ENCODE assay signal across 8 mouse cellular contexts in genomic region chr13:12460881-12461729, GRCm38 (mm10). TPM values are rescaled to one million over a fixed set of nuclear protein-coding genes. Genes with fewer than 3 reads are reported as not detected.
DNase-seq lines count a peak whose midpoint lies in the region; ATAC-seq and TF ChIP-seq lines count a peak whose summit lies in the region.

No protein-coding gene starts in this region.

- H3K27me3 ChIP-seq in MEL (ENCODE audit: control insufficient read depth in 1 of 2, insufficient read depth in 2 of 2, low read length in 2 of 2), result no peaks in the 10 kb centered on the region
- no peaks in the 10 kb centered on the region for H3K27me3 ChIP-seq in forebrain, embryonic 16.5 days (replicated peaks; ENCODE audit: control insufficient read depth, insufficient read depth, low read length)
- no peaks in the 10 kb centered on the region for H3K27me3 ChIP-seq in neural tube, embryonic 15.5 days (replicated peaks)

- TF ChIP-seq EP300 in MEL (IDR thresholded peaks at IDR 0.05; ENCODE audit: low read depth in 1 of 2, low read length in 2 of 2), result peak in 1 of 2 experiments; percentile 23; a peak in 1 of 4 replicates

- ATAC-seq in forebrain, embryonic 16.5 days, result peak; percentile 95
- ATAC-seq in neural tube, embryonic 15.5 days (ENCODE audit: low FRiP score), result peak; percentile 96

- H3K4me3 ChIP-seq in MEL (ENCODE audit: control insufficient read depth in 1 of 2, insufficient read depth in 1 of 2, low read depth in 2 of 2, low read length in 2 of 2), result peak overlapping the region; percentile 81 to 85
- peak overlapping the region; percentile 91 for H3K4me3 ChIP-seq in forebrain, embryonic 16.5 days (replicated peaks; ENCODE audit: low read length)
- H3K4me3 ChIP-seq in layer of hippocampus, adult 2 months, result peak overlapping the region; percentile 71
- peak overlapping the region; percentile 99 for H3K4me3 ChIP-seq in lung, adult 2 months (replicated peaks; ENCODE audit: extremely low read depth, low read depth, low read length)
- H3K4me3 ChIP-seq in neural tube, embryonic 15.5 days (replicated peaks), result peak overlapping the region; percentile 55

- H3K9me3 ChIP-seq in MEL (replicated peaks; ENCODE audit: insufficient read depth, low read length), result no peaks in the 10 kb centered on the region
- H3K9me3 ChIP-seq in forebrain, embryonic 16.5 days (ENCODE audit: control insufficient read depth, low read length), result no peaks in the 10 kb centered on the region
- no peaks in the 10 kb centered on the region for H3K9me3 ChIP-seq in neural tube, embryonic 15.5 days (replicated peaks)

- peak overlapping the region; percentile 88 for H3K4me2 ChIP-seq in forebrain, embryonic 16.5 days (ENCODE audit: low read length)
- H3K4me2 ChIP-seq in neural tube, embryonic 15.5 days, result peak overlapping the region; percentile 84

- intact Hi-C loops in heart, postnatal 36 days (cut with DNase I), result loop anchor here (2.0 to 5.0 kb wide), 2 partner anchors 66 to 106 kb away; partner anchors contain the start of genes Ero1lb and Heatr1

- peaks cover 7% of the 10 kb centered on the region for H3K79me2 ChIP-seq in MEL (ENCODE audit: control insufficient read depth, insufficient read depth, low read length, poor library complexity)

- H3K27ac ChIP-seq in MEL (ENCODE audit: control insufficient read depth, low read depth, low read length), result peak overlapping the region; percentile 93
- H3K27ac ChIP-seq in forebrain, embryonic 16.5 days (ENCODE audit: low read length), result no peak overlapping the region
- H3K27ac ChIP-seq in layer of hippocampus, adult 2 months, result peak overlapping the region; percentile 93
- peak overlapping the region; percentile 70 for H3K27ac ChIP-seq in neural tube, embryonic 15.5 days (replicated peaks)

- H3K36me3 ChIP-seq in MEL (ENCODE audit: control insufficient read depth in 1 of 2, insufficient read depth in 2 of 2, low read length in 2 of 2), result peaks cover 2 to 15% of the 10 kb centered on the region in 2 experiments; a peak in 3 of 4 replicates
- no peaks in the 10 kb centered on the region for H3K36me3 ChIP-seq in forebrain, embryonic 16.5 days (ENCODE audit: control insufficient read depth, insufficient read depth)
- H3K36me3 ChIP-seq in neural tube, embryonic 15.5 days, result peaks cover under 1% of the 10 kb centered on the region; the same call in 1 of the 2 replicates

- WGBS in forebrain, embryonic 16.5 days, result under 1% methylated on average over 59 of the region's 59 CpGs
- under 1% methylated on average over 59 of the region's 59 CpGs for WGBS in lung, adult 2 months
- WGBS in neural tube, embryonic 15.5 days, result under 1% methylated on average over 59 of the region's 59 CpGs

- peak; percentile 53 to 72; a peak in 3 of 4 replicates for TF ChIP-seq POLR2A in MEL (IDR thresholded peaks at IDR 0.05; ENCODE audit: control insufficient read depth in 1 of 2, insufficient read depth in 1 of 2, low read depth in 1 of 2, low read length in 2 of 2, poor library complexity in 1 of 2)
- peak; percentile 81; the same call in 1 of the 2 replicates for TF ChIP-seq POLR2A in lung, adult 2 months (IDR thresholded peaks at IDR 0.05; ENCODE audit: borderline replicate concordance, extremely low read depth, low read depth, low read length)

- peak overlapping the region; percentile 86 for H3K9ac ChIP-seq in MEL (ENCODE audit: control insufficient read depth, low read depth, low read length, poor library complexity, severe bottlenecking)
- H3K9ac ChIP-seq in forebrain, embryonic 16.5 days (replicated peaks; ENCODE audit: low read depth, low read length), result peak overlapping the region; percentile 82
- H3K9ac ChIP-seq in neural tube, embryonic 15.5 days (replicated peaks), result peak overlapping the region; percentile 59

- no peak for TF ChIP-seq CTCF in MEL (IDR thresholded peaks at IDR 0.05 in 2 of 3, conservative IDR thresholded peaks at IDR 0.05 in 1 of 3; ENCODE audit: control insufficient read depth in 1 of 3, insufficient read depth in 1 of 3, low read depth in 2 of 3, low read length in 3 of 3, poor library complexity in 1 of 3, severe bottlenecking in 1 of 3)
- no peak for TF ChIP-seq CTCF in layer of hippocampus, adult 2 months (conservative IDR thresholded peaks at IDR 0.05)
- TF ChIP-seq CTCF in lung, adult 2 months (IDR thresholded peaks at IDR 0.05; ENCODE audit: insufficient read depth, low read length), result no peak

- peaks cover 3 to 12% of the 10 kb centered on the region in 2 experiments; a peak in 2 of 4 replicates for H3K4me1 ChIP-seq in MEL (ENCODE audit: control insufficient read depth in 1 of 2, insufficient read depth in 2 of 2, low read length in 2 of 2)
- peaks cover 11% of the 10 kb centered on the region for H3K4me1 ChIP-seq in forebrain, embryonic 16.5 days (replicated peaks; ENCODE audit: control insufficient read depth, insufficient read depth, low read length)
- H3K4me1 ChIP-seq in lung, adult 2 months (ENCODE audit: control insufficient read depth, insufficient read depth, low read length), result peaks cover 8% of the 10 kb centered on the region; the same call in 1 of the 2 replicates
- H3K4me1 ChIP-seq in neural tube, embryonic 15.5 days, result peaks cover 17% of the 10 kb centered on the region

- peak; percentile 94 for DNase-seq in MEL (ENCODE audit: low read depth, low spot score)
- peak; percentile 94 to 96 for DNase-seq in cerebellum, adult 18-20 months
- peak; percentile 95 to 96 for DNase-seq in heart, postnatal 36 days
- DNase-seq in layer of hippocampus, adult 2 months (ENCODE audit: low spot score in 2 of 2), result peak; percentile 86 to 88
- peak; percentile 94 for DNase-seq in lung, adult 2 months
- peak; percentile 96 for DNase-seq in testis, postnatal 10 days (ENCODE audit: low spot score)

- TF ChIP-seq RAD21 in MEL (IDR thresholded peaks at IDR 0.05; ENCODE audit: low read depth, low read length), result no peak

TF ChIP-seq in MEL, 35 proteins besides CTCF, POLR2A, EP300 and RAD21 (continues in another document):
- TF ChIP-seq E2F4 (IDR thresholded peaks at IDR 0.05; ENCODE audit: borderline replicate concordance, low read depth, low read length), result no peak
- no peak for TF ChIP-seq MYC (IDR thresholded peaks at IDR 0.05; ENCODE audit: low read depth, low read length)
- TF ChIP-seq NRF1 (IDR thresholded peaks at IDR 0.05; ENCODE audit: insufficient read depth, low read depth, low read length, poor library complexity, severe bottlenecking), result no peak
- peak; percentile 85 for TF ChIP-seq CHD2 (IDR thresholded peaks at IDR 0.05; ENCODE audit: low read length)
- TF ChIP-seq ETS1 (IDR thresholded peaks at IDR 0.05; ENCODE audit: low read depth, low read length), result peak; percentile 57
- TF ChIP-seq NELFE (IDR thresholded peaks at IDR 0.05; ENCODE audit: low read depth, low read length), result peak; percentile 67
- no peak for TF ChIP-seq JUND (IDR thresholded peaks at IDR 0.05; ENCODE audit: low read depth, low read length)
- no peak for TF ChIP-seq MYB (IDR thresholded peaks at IDR 0.05; ENCODE audit: low read depth, low read length)
- TF ChIP-seq TAL1 (IDR thresholded peaks at IDR 0.05; ENCODE audit: low read length), result no peak
- peak; percentile 93 for TF ChIP-seq MXI1 (IDR thresholded peaks at IDR 0.05; ENCODE audit: low read depth, low read length)
- TF ChIP-seq MAFK (IDR thresholded peaks at IDR 0.05; ENCODE audit: borderline replicate concordance, low read depth, low read length), result no peak
- TF ChIP-seq KAT2A (conservative IDR thresholded peaks at IDR 0.05; ENCODE audit: low read depth, low read length), result no peak; the same call in 1 of the 2 replicates
- TF ChIP-seq CHD1 (IDR thresholded peaks at IDR 0.05; ENCODE audit: low read depth, low read length), result no peak
- peak; percentile 55 for TF ChIP-seq TBP (IDR thresholded peaks at IDR 0.05; ENCODE audit: low read depth, low read length)
- TF ChIP-seq ZKSCAN1 (IDR thresholded peaks at IDR 0.05; ENCODE audit: low read depth, low read length), result no peak
- 0 out of 2 replicates have a peak, but pooled peaks have one; percentile 58 for TF ChIP-seq TCF12 (IDR thresholded peaks at IDR 0.05; ENCODE audit: low read depth, low read length)
- peak; percentile 73; the same call in 1 of the 2 replicates for TF ChIP-seq MAZ (IDR thresholded peaks at IDR 0.05; ENCODE audit: low read depth, low read length)
- TF ChIP-seq GABPA (IDR thresholded peaks at IDR 0.05; ENCODE audit: low read depth, low read length), result no peak
- TF ChIP-seq UBTF (IDR thresholded peaks at IDR 0.05; ENCODE audit: borderline replicate concordance, insufficient read depth, low read depth, low read length), result no peak
- no peak for TF ChIP-seq SMC3 (IDR thresholded peaks at IDR 0.05; ENCODE audit: low read depth, low read length)
- peak; percentile 40; the same call in 1 of the 2 replicates for TF ChIP-seq ZMIZ1 (IDR thresholded peaks at IDR 0.05; ENCODE audit: low read depth, low read length)
- peak; percentile 53; the same call in 1 of the 2 replicates for TF ChIP-seq POLR2AphosphoS5 (IDR thresholded peaks at IDR 0.05; ENCODE audit: borderline replicate concordance, low read depth, low read length)
- no peak for TF ChIP-seq ZNF384 (IDR thresholded peaks at IDR 0.05; ENCODE audit: low read depth, low read length)
- TF ChIP-seq MAX (IDR thresholded peaks at IDR 0.05; ENCODE audit: low read length), result peak; percentile 61; the same call in 1 of the 2 replicates
- TF ChIP-seq BHLHE40 (IDR thresholded peaks at IDR 0.05; ENCODE audit: borderline replicate concordance, low read depth, low read length), result peak; percentile 98

RNA-seq across cellular contexts. Expression of gene Lgals8, which starts 3.6 kb away (rescaled TPM):
- 12.9 and 18.0 TPM in 2 replicates for total RNA-seq in MEL (2012; rRNA removed)
- polyA plus RNA-seq in MEL (2012; ENCODE audit: insufficient read depth in 1 of 2, insufficient read length in 2 of 2, low read depth in 1 of 2, low replicate concordance in 2 of 2, missing spikeins in 1 of 2), result 10 to 100 TPM in 1 of 2 experiments, not detected in 1; 23.7 TPM
- 14.4 and 15.1 TPM in 2 replicates for polyA plus RNA-seq in forebrain, embryonic 16.5 days (2015; fragmentation: Nextera tagmentation; extraction: Ambion mirVana)
- 10 to 100 TPM; 39.4 to 42.8 TPM for total RNA-seq in heart, postnatal 36 days (2021)
- total RNA-seq in layer of hippocampus, adult 2 months (2021), result 10 to 100 TPM; 35.1 to 37.2 TPM
- 23.5 and 36.3 TPM in 2 replicates for polyA plus RNA-seq in lung, adult 2 months (2012; rRNA removed)
- polyA plus RNA-seq in neural tube, embryonic 15.5 days (2015; fragmentation: Nextera tagmentation; extraction: Ambion mirVana), result 26.6 and 31.5 TPM in 2 replicates

RNA-seq across cellular contexts. Expression of gene Edaradd, which starts 59.1 kb away (rescaled TPM):
- total RNA-seq in MEL (2012; rRNA removed), result not detected in 2 replicates
- under 1 TPM in 1 of 2 experiments, not detected in 1; 0.04 TPM for polyA plus RNA-seq in MEL (2012; ENCODE audit: insufficient read depth in 1 of 2, insufficient read length in 2 of 2, low read depth in 1 of 2, low replicate concordance in 2 of 2, missing spikeins in 1 of 2)
- polyA plus RNA-seq in forebrain, embryonic 16.5 days (2015; fragmentation: Nextera tagmentation; extraction: Ambion mirVana), result 1.9 and 2.6 TPM in 2 replicates
- under 1 TPM in 1 of 2 experiments, not detected in 1; 0.05 TPM for total RNA-seq in heart, postnatal 36 days (2021)
- under 1 TPM; 0.26 to 0.29 TPM for total RNA-seq in layer of hippocampus, adult 2 months (2021)
- 0.28 and 0.53 TPM in 2 replicates for polyA plus RNA-seq in lung, adult 2 months (2012; rRNA removed)
- 1.8 and 3.9 TPM in 2 replicates for polyA plus RNA-seq in neural tube, embryonic 15.5 days (2015; fragmentation: Nextera tagmentation; extraction: Ambion mirVana)
